Mouse (Mus musculus): Measurements from ENCODE around the gene Slc35e3.

DNA sequence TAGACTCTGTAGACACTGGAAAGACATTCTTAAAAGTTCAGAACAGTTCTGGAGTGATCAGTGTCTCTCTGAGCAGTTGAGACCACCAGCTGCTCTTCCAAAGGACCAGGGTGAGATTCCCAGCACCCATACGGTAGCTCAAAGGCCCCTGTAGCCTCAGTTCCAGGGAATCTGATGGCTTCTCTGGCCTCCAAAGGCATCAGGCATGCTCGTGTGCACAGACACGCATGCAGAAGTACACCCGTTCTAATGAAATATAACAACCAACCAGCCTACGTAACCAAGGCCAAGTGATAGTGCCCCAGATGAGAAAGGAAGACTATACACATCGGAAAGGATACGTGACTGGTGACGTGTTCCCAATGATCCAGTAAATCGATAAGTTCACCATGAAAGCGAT, 6.0 kb downstream of the Slc35e3 start:
- TF ChIP-seq EP300 (IDR thresholded peaks at IDR 0.05; ENCODE audit: low read depth), result no peak
- no peak for TF ChIP-seq CTCF (IDR thresholded peaks at IDR 0.05; ENCODE audit: low read depth)

Measured in liver, postnatal 0 days (tissue).